Mouse (Mus musculus) small intestine, adult 2 months (tissue): Measurements from ENCODE around the gene Ogfod2. TPM values are rescaled to one million over a fixed set of nuclear protein-coding genes. Genes with fewer than 3 reads are reported as not detected.

Experiments
- H3K27ac ChIP-seq: fragments of 200-500 bp; 2 replicates; pipeline ENCODE4 v1.5.1; 2012; ENCODE audit warnings: low read depth, low read length, control low read depth, inconsistent platforms; ENCODE audit not compliant: insufficient read depth
- H3K27me3 ChIP-seq: fragments of 200-500 bp; 2 replicates; pipeline ENCODE4 v1.6.1; 2012; ENCODE audit warnings: mild to moderate bottlenecking, moderate library complexity, low read length, inconsistent platforms; ENCODE audit not compliant: control insufficient read depth, insufficient read depth
- H3K36me3 ChIP-seq: fragments of 200-500 bp; 2 replicates; pipeline ENCODE4 v1.6.1; 2012; ENCODE audit warnings: mild to moderate bottlenecking, low read length, control low read depth, inconsistent platforms; ENCODE audit not compliant: control insufficient read depth, insufficient read depth
- H3K4me1 ChIP-seq: fragments of 200-500 bp; 2 replicates; pipeline ENCODE4 v1.6.1; 2012; ENCODE audit warnings: low read length, inconsistent platforms, mixed read lengths; ENCODE audit not compliant: control insufficient read depth, insufficient read depth, insufficient read length
- H3K4me3 ChIP-seq: fragments of 200-500 bp; 2 replicates; pipeline ENCODE4 v1.5.1; 2012; ENCODE audit warnings: low read depth, mild to moderate bottlenecking, control low read depth, inconsistent platforms, low read length, moderate library complexity
- CTCF ChIP-seq: fragments of 200-500 bp; IDR thresholded peaks from 2 replicates; pipeline ENCODE4 v1.5.1; 2012; ENCODE audit warnings: low read depth, mild to moderate bottlenecking, control low read depth, inconsistent platforms, low read length, moderate library complexity, mixed read lengths; ENCODE audit not compliant: insufficient replicate concordance, insufficient read length; ENCODE audit errors: extremely low read depth
- POLR2A ChIP-seq: fragments of 200-500 bp; IDR thresholded peaks from 2 replicates; pipeline ENCODE4 v1.6.1; 2012; ENCODE audit warnings: low read depth, mild to moderate bottlenecking, control low read depth, inconsistent platforms, low read length, moderate library complexity
- WGBS: fragments of 180-500 bp; shearing (Covaris S2); methylation state at CpG from one replicate; pipeline ENCODE4 v1.1.7; 2018; 5-methylcytosine and 5-hydroxymethylcytosine counted together
- polyA plus RNA-seq: library from polyadenylated mRNA; depleted of rRNA; stranded (reverse); fragments of >200 nt; gene quantifications from 2 replicates; pipeline ENCODE4 v1.2.3, GENCODE M21; 2012

The Ogfod2 gene
- polyA plus RNA-seq, 1 experiment, result 48.7 TPM

- TF ChIP-seq POLR2A, result no peak
- no peak for TF ChIP-seq CTCF
- Histone ChIP-seq H3K4me3 (no peak overlapping the region), H3K27me3 (no peaks in the 10 kb centered on the region), H3K36me3 (0 out of 2 replicates have a peak, but pooled peaks cover 5% of the 10 kb centered on the region), H3K4me1 (no peaks in the 10 kb centered on the region), H3K27ac (no peak overlapping the region)
- 95% methylated on average over 9 of the region's 9 CpGs for WGBS
These were observed 8.5 kb upstream of the Ogfod2 start for GRCm38 (mm10) chr5:124103552-124103951.

- Histone ChIP-seq H3K4me3 (peak overlapping the region; percentile 86), H3K27ac (peak overlapping the region; percentile 72), H3K36me3 (peaks cover 1% of the 10 kb centered on the region; the same call in 1 of the 2 replicates), H3K27me3 (no peaks in the 10 kb centered on the region), H3K4me1 (peaks cover 13% of the 10 kb centered on the region)
- WGBS, result 17% methylated on average over 17 of the region's 17 CpGs
- peak; percentile 94 for TF ChIP-seq CTCF
- TF ChIP-seq POLR2A, result no peak
These were observed 888 bp upstream of the Ogfod2 start for GRCm38 (mm10) chr5:124111077-124111741.

DNA sequence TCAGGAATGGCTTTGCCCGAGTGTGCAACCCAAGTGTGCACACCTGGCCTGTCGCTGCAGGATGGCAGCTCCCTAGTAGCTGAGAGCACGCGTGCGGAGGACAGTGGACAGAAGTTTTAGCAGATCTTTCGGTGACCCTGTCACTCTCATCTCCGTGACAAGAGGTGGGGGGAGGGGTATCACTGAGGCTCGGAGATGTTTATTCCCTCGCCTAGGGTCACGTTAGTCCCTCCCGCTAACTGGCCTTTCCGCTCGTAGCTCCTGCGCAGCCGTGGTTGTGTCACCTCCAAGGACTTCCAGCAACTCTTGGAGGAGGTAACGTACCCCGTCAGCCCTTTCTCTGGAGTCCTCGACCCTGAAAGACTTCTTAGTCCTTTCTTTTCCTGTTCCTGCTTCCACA lies 434 bp downstream of the Ogfod2 start:
- under 1% methylated on average over 18 of the region's 18 CpGs for WGBS
- TF ChIP-seq POLR2A (no peak), CTCF (no peak)
- Histone ChIP-seq H3K4me3 (peak overlapping the region; percentile 86), H3K36me3 (peaks cover 3% of the 10 kb centered on the region; the same call in 1 of the 2 replicates), H3K27me3 (no peaks in the 10 kb centered on the region), H3K27ac (peak overlapping the region; percentile 50), H3K4me1 (peaks cover 20% of the 10 kb centered on the region)

DNA sequence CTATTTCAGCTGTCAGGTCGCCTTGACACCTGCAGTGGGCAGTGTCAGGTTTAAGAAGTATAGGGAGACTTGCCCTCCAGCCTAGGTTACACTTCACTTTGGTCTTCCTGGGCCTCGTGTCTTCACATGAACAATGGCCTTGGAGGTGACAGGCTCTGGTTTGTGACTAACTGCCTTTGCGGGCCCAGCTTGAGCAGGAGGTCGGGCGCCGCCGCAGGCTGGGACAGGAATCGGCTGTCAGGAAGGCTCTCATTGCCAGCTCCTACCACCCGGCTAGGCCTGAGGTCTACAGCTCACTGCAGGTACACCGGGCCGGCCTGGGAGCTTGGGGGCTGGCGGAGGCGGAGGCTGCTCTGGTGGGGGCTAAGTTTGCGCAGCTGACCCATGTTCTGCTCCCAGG lies 933 bp downstream of the Ogfod2 start:
- TF ChIP-seq CTCF, result no peak; the same call in 1 of the 2 replicates
- TF ChIP-seq POLR2A, result no peak
- WGBS, result 13% methylated on average over 14 of the region's 14 CpGs
- H3K27ac ChIP-seq, result peak overlapping the region; percentile 50
- peaks cover 20% of the 10 kb centered on the region for H3K4me1 ChIP-seq
- no peaks in the 10 kb centered on the region for H3K27me3 ChIP-seq
- H3K36me3 ChIP-seq, result peaks cover 3% of the 10 kb centered on the region; the same call in 1 of the 2 replicates
- H3K4me3 ChIP-seq, result peak overlapping the region; percentile 86

- Histone ChIP-seq H3K27ac (no peak overlapping the region), H3K27me3 (no peaks in the 10 kb centered on the region), H3K36me3 (peaks cover 9% of the 10 kb centered on the region; the same call in 1 of the 2 replicates), H3K4me1 (peaks cover 20% of the 10 kb centered on the region), H3K4me3 (no peak overlapping the region)
- TF ChIP-seq CTCF, result no peak
- no peak for TF ChIP-seq POLR2A
- WGBS, result 94% methylated on average over 24 of the region's 24 CpGs
These were observed 2.4 kb downstream of the Ogfod2 start for GRCm38 (mm10) chr5:124114276-124115025.

DNA sequence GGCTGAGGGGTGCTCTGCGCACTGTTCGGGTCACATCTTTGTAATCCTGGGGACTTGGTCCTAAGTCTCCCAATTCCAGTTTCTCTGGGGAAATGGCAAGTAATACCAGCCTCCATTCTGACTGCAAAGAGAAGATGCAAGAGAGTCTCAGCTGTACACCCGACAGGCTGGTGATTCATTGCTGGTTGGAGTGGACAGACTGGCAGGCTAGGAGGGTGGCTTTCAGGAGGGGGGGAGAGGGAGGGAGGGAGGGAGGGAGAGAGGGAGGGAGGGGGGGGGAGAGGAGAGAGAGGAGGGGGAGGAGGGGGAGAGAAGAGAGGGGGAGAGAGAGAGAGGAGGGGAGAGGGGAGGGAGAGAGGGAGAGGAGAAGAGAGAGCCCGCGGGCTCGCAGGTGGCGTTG lies 3.4 kb downstream of the Ogfod2 start:
- 25% methylated on average over 6 of the region's 7 CpGs for WGBS
- peaks cover 20% of the 10 kb centered on the region for H3K4me1 ChIP-seq
- H3K36me3 ChIP-seq, result peaks cover 11% of the 10 kb centered on the region; the same call in 1 of the 2 replicates
- no peak for TF ChIP-seq CTCF
- TF ChIP-seq POLR2A, result no peak
- H3K27ac ChIP-seq, result no peak overlapping the region
- peak overlapping the region; percentile 83 for H3K4me3 ChIP-seq
- no peaks in the 10 kb centered on the region for H3K27me3 ChIP-seq
